Mouse (Mus musculus) ES-E14 (cell line): Measurements from ENCODE around the gene Ksr2.

Source experiments
- HCFC1 ChIP-seq: IDR thresholded peaks from 2 replicates; pipeline ENCODE4 v1.6.1; 2012; ENCODE audit warnings: low read length, inconsistent platforms, borderline replicate concordance; ENCODE audit not compliant: insufficient read depth
- MAFK ChIP-seq: IDR thresholded peaks from 2 replicates; pipeline ENCODE4 v1.6.1; 2014; ENCODE audit warnings: mild to moderate bottlenecking, low read depth, low read length, inconsistent platforms; ENCODE audit not compliant: insufficient read depth

DNA sequence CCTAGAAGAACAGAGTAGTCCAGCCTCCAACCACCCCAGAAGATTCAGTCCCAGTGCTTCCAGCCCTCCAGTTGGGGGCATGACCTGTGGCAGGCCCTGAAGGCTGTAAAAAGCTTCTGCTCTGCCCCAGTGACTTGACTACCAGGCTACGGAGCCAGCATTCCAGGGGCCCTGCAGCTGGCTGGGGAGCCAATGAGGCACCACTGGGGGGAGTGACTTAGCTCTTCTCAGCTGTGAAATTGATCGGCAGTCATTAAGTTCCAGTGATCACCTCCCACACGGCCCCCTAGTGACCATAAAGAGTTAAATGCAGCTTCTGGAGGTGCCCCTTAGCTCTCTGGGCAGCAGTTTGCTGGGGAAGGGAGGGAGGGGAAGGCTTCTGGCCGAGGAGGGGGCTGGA is 213.1 kb downstream of the Ksr2 start:
- TF ChIP-seq MAFK = no peak
- no peak for TF ChIP-seq HCFC1
